Mouse (Mus musculus): ENCODE results near the gene Slc18b1. TPM values are rescaled to one million over a fixed set of nuclear protein-coding genes. Genes with fewer than 3 reads are reported as not detected.
A peak's percentile ranks its signal among the peaks of the same experiment; 100 is the strongest.

Gene Slc18b1
- polyA plus RNA-seq, 1 experiment = 7.3 TPM

DNA sequence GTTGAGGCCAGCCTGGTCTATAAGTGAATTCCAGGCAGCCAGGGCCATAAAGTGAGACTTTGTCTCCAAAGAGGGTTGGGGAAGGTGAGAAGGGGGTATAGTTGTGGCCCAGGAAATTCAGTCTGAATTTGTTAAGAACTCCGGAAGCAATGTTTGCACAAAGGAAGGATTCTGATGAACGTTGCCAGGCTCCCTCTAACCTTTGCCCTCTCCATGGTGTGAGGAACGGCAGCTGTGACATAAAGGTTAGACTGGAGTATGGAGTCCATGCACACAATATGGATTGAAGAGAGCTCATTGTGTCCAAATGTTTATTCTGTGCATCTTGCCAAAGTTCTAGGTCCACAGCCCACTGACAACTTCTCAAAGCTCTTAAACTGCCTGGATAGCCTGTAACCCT lies 3.1 kb downstream of the Slc18b1 start:
- Histone ChIP-seq H3K36me3 (ENCODE audit: control insufficient read depth, insufficient read depth) (peaks cover 26% of the 10 kb centered on the region), H3K4me3 (ENCODE audit: insufficient read depth, poor library complexity, severe bottlenecking) (no peak overlapping the region), H3ac (ENCODE audit: control insufficient read depth, insufficient read length, low read depth) (no peak overlapping the region), H3K27me3 (ENCODE audit: control insufficient read depth, insufficient read depth, insufficient read length) (no peaks in the 10 kb centered on the region), H3K79me2 (ENCODE audit: control insufficient read depth, insufficient read depth) (no peaks in the 10 kb centered on the region), H3K79me3 (ENCODE audit: low read depth) (no peaks in the 10 kb centered on the region)
- TF ChIP-seq MAX (IDR thresholded peaks at IDR 0.05) (no peak), FOSL1 (IDR thresholded peaks at IDR 0.05; ENCODE audit: insufficient read depth, low read length, poor library complexity, severe bottlenecking) (no peak), CTCF (IDR thresholded peaks at IDR 0.05; ENCODE audit: control insufficient read depth, insufficient read depth, insufficient read length) (no peak), MYOD1 (IDR thresholded peaks at IDR 0.05; ENCODE audit: control insufficient read depth, insufficient read length, low read depth) (no peak), MYOG (IDR thresholded peaks at IDR 0.05; ENCODE audit: control insufficient read depth, extremely low read depth, insufficient read length) (no peak)

DNA sequence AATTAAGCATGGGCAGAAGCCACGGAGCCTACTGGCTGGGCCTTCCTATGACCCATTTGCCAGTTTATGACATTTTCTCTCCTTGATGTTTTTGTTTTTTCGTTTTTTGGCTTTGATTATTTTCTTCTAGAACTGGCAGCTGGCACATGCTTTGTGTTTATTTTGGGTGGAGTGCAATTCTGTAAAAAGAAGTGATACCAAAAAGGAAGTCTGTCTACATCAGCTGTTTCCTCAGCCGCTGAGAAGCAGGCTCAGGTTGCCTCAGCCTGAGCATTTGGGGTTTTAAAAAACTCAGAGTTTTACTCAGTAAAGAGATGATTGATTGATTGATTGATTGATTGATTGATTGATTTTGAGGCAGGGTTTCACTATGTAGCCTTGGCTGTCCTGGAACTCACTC lies 6.1 kb downstream of the Slc18b1 start:
- no peaks in the 10 kb centered on the region for H3K79me3 ChIP-seq (ENCODE audit: low read depth)
- peaks cover 38% of the 10 kb centered on the region for H3K36me3 ChIP-seq (ENCODE audit: control insufficient read depth, insufficient read depth)
- H3K79me2 ChIP-seq (ENCODE audit: control insufficient read depth, insufficient read depth) = no peaks in the 10 kb centered on the region
- H3K4me3 ChIP-seq (ENCODE audit: insufficient read depth, poor library complexity, severe bottlenecking) = no peak overlapping the region
- no peak overlapping the region for H3ac ChIP-seq (ENCODE audit: control insufficient read depth, insufficient read length, low read depth)
- no peaks in the 10 kb centered on the region for H3K27me3 ChIP-seq (ENCODE audit: control insufficient read depth, insufficient read depth, insufficient read length)
- TF ChIP-seq CEBPB (IDR thresholded peaks at IDR 0.05; ENCODE audit: low read depth) = no peak
- no peak for TF ChIP-seq USF1 (IDR thresholded peaks at IDR 0.05; ENCODE audit: low read depth)
- no peak for TF ChIP-seq MYOG (IDR thresholded peaks at IDR 0.05; ENCODE audit: control insufficient read depth, extremely low read depth, insufficient read length)
- TF ChIP-seq CTCF (IDR thresholded peaks at IDR 0.05; ENCODE audit: control insufficient read depth, insufficient read depth, insufficient read length) = no peak
- no peak for TF ChIP-seq FOSL1 (IDR thresholded peaks at IDR 0.05; ENCODE audit: insufficient read depth, low read length, poor library complexity, severe bottlenecking)
- TF ChIP-seq MYOD1 (IDR thresholded peaks at IDR 0.05; ENCODE audit: control insufficient read depth, insufficient read length, low read depth) = no peak
- TF ChIP-seq MAX (IDR thresholded peaks at IDR 0.05) = no peak

GRCm38 (mm10) chr10:23804665-23805064 lies 7.9 kb downstream of the Slc18b1 start:
- no peak overlapping the region for H3ac ChIP-seq (ENCODE audit: control insufficient read depth, insufficient read length, low read depth)
- no peaks in the 10 kb centered on the region for H3K79me3 ChIP-seq (ENCODE audit: low read depth)
- TF ChIP-seq CTCF (IDR thresholded peaks at IDR 0.05; ENCODE audit: control insufficient read depth, insufficient read depth, insufficient read length) = no peak
- TF ChIP-seq MAX (IDR thresholded peaks at IDR 0.05) = no peak
- no peak for TF ChIP-seq USF1 (IDR thresholded peaks at IDR 0.05; ENCODE audit: low read depth)
- no peak for TF ChIP-seq MYOG (IDR thresholded peaks at IDR 0.05; ENCODE audit: control insufficient read depth, extremely low read depth, insufficient read length)
- no peak for TF ChIP-seq FOSL1 (IDR thresholded peaks at IDR 0.05; ENCODE audit: insufficient read depth, low read length, poor library complexity, severe bottlenecking)
- no peak for TF ChIP-seq CEBPB (IDR thresholded peaks at IDR 0.05; ENCODE audit: low read depth)
- no peak for TF ChIP-seq MYOD1 (IDR thresholded peaks at IDR 0.05; ENCODE audit: control insufficient read depth, insufficient read length, low read depth)
- no peak overlapping the region for H3K4me3 ChIP-seq (ENCODE audit: insufficient read depth, poor library complexity, severe bottlenecking)
- peaks cover 42% of the 10 kb centered on the region for H3K36me3 ChIP-seq (ENCODE audit: control insufficient read depth, insufficient read depth)
- H3K27me3 ChIP-seq (ENCODE audit: control insufficient read depth, insufficient read depth, insufficient read length) = no peaks in the 10 kb centered on the region
- H3K79me2 ChIP-seq (ENCODE audit: control insufficient read depth, insufficient read depth) = no peaks in the 10 kb centered on the region

- Histone ChIP-seq H3K79me2 (ENCODE audit: control insufficient read depth, insufficient read depth) (no peaks in the 10 kb centered on the region), H3ac (ENCODE audit: control insufficient read depth, insufficient read length, low read depth) (no peak overlapping the region), H3K4me3 (ENCODE audit: insufficient read depth, poor library complexity, severe bottlenecking) (no peak overlapping the region), H3K36me3 (ENCODE audit: control insufficient read depth, insufficient read depth) (peaks cover 42% of the 10 kb centered on the region), H3K27me3 (ENCODE audit: control insufficient read depth, insufficient read depth, insufficient read length) (no peaks in the 10 kb centered on the region), H3K79me3 (ENCODE audit: low read depth) (no peaks in the 10 kb centered on the region)
- TF ChIP-seq MYOG (IDR thresholded peaks at IDR 0.05; ENCODE audit: control insufficient read depth, extremely low read depth, insufficient read length) (no peak), CTCF (IDR thresholded peaks at IDR 0.05; ENCODE audit: control insufficient read depth, insufficient read depth, insufficient read length) (no peak), CEBPB (IDR thresholded peaks at IDR 0.05; ENCODE audit: low read depth) (no peak), MYOD1 (IDR thresholded peaks at IDR 0.05; ENCODE audit: control insufficient read depth, insufficient read length, low read depth) (no peak), MAX (IDR thresholded peaks at IDR 0.05) (no peak), USF1 (IDR thresholded peaks at IDR 0.05; ENCODE audit: low read depth) (no peak), FOSL1 (IDR thresholded peaks at IDR 0.05; ENCODE audit: insufficient read depth, low read length, poor library complexity, severe bottlenecking) (no peak)
Measured at GRCm38 (mm10) chr10:23806201-23806600, 9.4 kb downstream of the Slc18b1 start.

DNA sequence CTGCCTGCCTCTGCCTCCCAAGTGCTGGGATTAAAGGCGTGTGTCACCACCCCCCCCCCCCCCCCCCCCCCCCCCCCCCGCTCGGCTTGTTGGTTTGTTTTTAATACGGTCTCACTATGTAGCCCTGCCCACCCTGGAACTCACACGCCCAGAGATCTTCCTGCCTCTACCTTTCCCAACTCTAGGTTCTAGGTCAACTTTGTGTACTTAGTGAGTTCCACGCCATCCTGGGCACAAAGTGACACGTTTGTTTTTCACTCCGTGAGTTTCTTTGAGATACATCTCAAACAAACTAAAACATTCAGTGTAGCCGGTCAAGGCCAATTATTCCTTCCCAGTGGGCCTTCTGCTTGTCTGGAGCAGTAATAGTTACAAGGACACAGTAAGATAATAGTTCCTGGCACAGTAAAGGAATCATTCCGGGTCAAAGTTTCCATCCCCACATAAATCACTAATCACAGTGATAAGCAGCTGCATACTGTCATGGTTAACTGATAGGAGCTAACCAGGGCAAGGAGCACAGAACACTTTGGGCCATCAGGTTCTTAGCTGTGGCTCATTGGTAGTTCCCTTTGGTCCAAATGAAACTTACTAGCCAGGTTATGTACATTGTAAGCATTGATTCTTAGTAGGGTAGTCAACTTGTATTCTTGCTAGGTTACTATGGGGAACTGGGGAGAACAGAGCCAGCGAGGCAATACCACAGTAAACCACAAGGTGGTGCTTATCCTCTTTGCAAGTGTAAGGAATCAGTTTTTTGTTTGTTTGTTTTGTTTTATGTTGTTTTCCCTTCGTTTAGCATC lies 15.1 kb downstream of the Slc18b1 start:
- H3K4me3 ChIP-seq (ENCODE audit: insufficient read depth, poor library complexity, severe bottlenecking) = no peak overlapping the region
- TF ChIP-seq CTCF (IDR thresholded peaks at IDR 0.05; ENCODE audit: control insufficient read depth, insufficient read depth, insufficient read length) (peak; percentile 35), USF1 (IDR thresholded peaks at IDR 0.05; ENCODE audit: low read depth) (no peak), MYOG (IDR thresholded peaks at IDR 0.05; ENCODE audit: control insufficient read depth, extremely low read depth, insufficient read length) (no peak)
- H3K79me2 ChIP-seq (ENCODE audit: control insufficient read depth, insufficient read depth) = no peaks in the 10 kb centered on the region
- H3K27me3 ChIP-seq (ENCODE audit: control insufficient read depth, insufficient read depth, insufficient read length) = no peaks in the 10 kb centered on the region
- H3K79me3 ChIP-seq (ENCODE audit: low read depth) = no peaks in the 10 kb centered on the region
- H3ac ChIP-seq (ENCODE audit: control insufficient read depth, insufficient read length, low read depth) = no peak overlapping the region
- peaks cover 11% of the 10 kb centered on the region for H3K36me3 ChIP-seq (ENCODE audit: control insufficient read depth, insufficient read depth)

- H3K36me3 ChIP-seq (ENCODE audit: control insufficient read depth, insufficient read depth) = peaks cover 11% of the 10 kb centered on the region
- H3K79me3 ChIP-seq (ENCODE audit: low read depth) = no peaks in the 10 kb centered on the region
- no peak overlapping the region for H3K4me3 ChIP-seq (ENCODE audit: insufficient read depth, poor library complexity, severe bottlenecking)
- no peaks in the 10 kb centered on the region for H3K79me2 ChIP-seq (ENCODE audit: control insufficient read depth, insufficient read depth)
- TF ChIP-seq MAX (IDR thresholded peaks at IDR 0.05) = no peak
- TF ChIP-seq CTCF (IDR thresholded peaks at IDR 0.05; ENCODE audit: control insufficient read depth, insufficient read depth, insufficient read length) = no peak
- no peak for TF ChIP-seq CEBPB (IDR thresholded peaks at IDR 0.05; ENCODE audit: low read depth)
- no peak for TF ChIP-seq MYOG (IDR thresholded peaks at IDR 0.05; ENCODE audit: control insufficient read depth, extremely low read depth, insufficient read length)
- TF ChIP-seq FOSL1 (IDR thresholded peaks at IDR 0.05; ENCODE audit: insufficient read depth, low read length, poor library complexity, severe bottlenecking) = no peak
- no peak for TF ChIP-seq MYOD1 (IDR thresholded peaks at IDR 0.05; ENCODE audit: control insufficient read depth, insufficient read length, low read depth)
- TF ChIP-seq USF1 (IDR thresholded peaks at IDR 0.05; ENCODE audit: low read depth) = no peak
- H3ac ChIP-seq (ENCODE audit: control insufficient read depth, insufficient read length, low read depth) = no peak overlapping the region
- no peaks in the 10 kb centered on the region for H3K27me3 ChIP-seq (ENCODE audit: control insufficient read depth, insufficient read depth, insufficient read length)
Measured at GRCm38 (mm10) chr10:23812438-23812759, 15.6 kb downstream of the Slc18b1 start.

All from C2C12 (cell line).